Mouse (Mus musculus) kidney, postnatal 0 days (tissue): ENCODE measurements around the gene C130074G19Rik. TPM values are rescaled to one million over a fixed set of nuclear protein-coding genes. Genes with fewer than 3 reads are reported as not detected.

Experiments used
- ATAC-seq: fragments of 200-750 bp; cut with Nextera tagmentation; replicated peaks from 2 replicates; pipeline ENCODE4 v1.8.0; 2017; ENCODE audit warnings: low read depth, moderate number of reproducible peaks, moderate TSS enrichment, moderate library complexity; ENCODE audit not compliant: low FRiP score
- DNase-seq: peaks from one replicate; pipeline ENCODE4 v3.0.0-alpha.2; 2016; ENCODE audit warnings: low spot score
- H3K27ac ChIP-seq: fragments of 300-500 bp; sonication (generic); 2 replicates; pipeline ENCODE4 v1.5.1; 2014; ENCODE audit warnings: mild to moderate bottlenecking
- H3K27me3 ChIP-seq: fragments of 300-500 bp; sonication (generic); 2 replicates; pipeline ENCODE4 v1.6.1; 2014; ENCODE audit warnings: low read length, mixed read lengths; ENCODE audit not compliant: insufficient read depth
- H3K36me3 ChIP-seq: fragments of 300-500 bp; sonication (generic); 2 replicates; pipeline ENCODE4 v1.6.1; 2014; ENCODE audit warnings: low read length, mixed read lengths; ENCODE audit not compliant: insufficient read depth
- H3K4me1 ChIP-seq: fragments of 300-500 bp; sonication (generic); replicated peaks from 2 replicates; pipeline ENCODE4 v1.6.1; 2014; ENCODE audit warnings: antibody characterized with exemption, low read length, mixed read lengths; ENCODE audit not compliant: insufficient read depth
- H3K4me2 ChIP-seq: fragments of 300-500 bp; sonication (generic); 2 replicates; pipeline ENCODE4 v1.6.1; 2014; ENCODE audit warnings: mild to moderate bottlenecking, low read length, moderate library complexity, mixed read lengths
- H3K4me3 ChIP-seq: fragments of 300-500 bp; sonication (generic); replicated peaks from 2 replicates; pipeline ENCODE4 v1.5.1; 2014; ENCODE audit warnings: low read depth, low read length
- H3K9ac ChIP-seq: fragments of 300-500 bp; sonication (generic); 2 replicates; pipeline ENCODE4 v1.6.1; 2014; ENCODE audit warnings: low read depth, low read length
- H3K9me3 ChIP-seq: fragments of 300-500 bp; sonication (generic); replicated peaks from 2 replicates; pipeline ENCODE4 v1.6.1; 2016; ENCODE audit warnings: low read length, inconsistent platforms, mixed read lengths
- CTCF ChIP-seq: IDR thresholded peaks from 2 replicates; pipeline ENCODE4 v1.5.1; 2016; ENCODE audit warnings: antibody characterized with exemption, low read depth, mild to moderate bottlenecking, moderate library complexity
- WGBS: fragments of 180-500 bp; shearing (Covaris S2); extraction: QIAGEN DNeasy Blood & Tissue Kit; methylation state at CpG from one replicate; pipeline ENCODE4 v1.1.7; 2014; 5-methylcytosine and 5-hydroxymethylcytosine counted together
- polyA plus RNA-seq: library from polyadenylated mRNA; unstranded; fragments of >200 nt; fragmentation: Nextera tagmentation; extraction: Ambion mirVana; gene quantifications from 2 replicates; pipeline ENCODE4 v1.2.1, GENCODE M21; 2015

Gene C130074G19Rik
- polyA plus RNA-seq: 7.4 and 7.6 TPM in 2 replicates

GRCm38 (mm10) chr1:184882281-184883268 is at the start of gene C130074G19Rik:
Gene C130074G19Rik, minus strand, starts transcription at chr1:184883218.
- H3K4me1 ChIP-seq: no peaks in the 10 kb centered on the region; the same call in 1 of the 2 replicates
- peak; percentile 94 for ATAC-seq
- peak; percentile 78 for DNase-seq
- peak within 1 kb of the TSS; percentile 73 for H3K9ac ChIP-seq
- peak within 1 kb of the TSS; percentile 61 for H3K4me2 ChIP-seq
- peak within 1 kb of the TSS; percentile 56 for H3K4me3 ChIP-seq
- no peaks in the 10 kb centered on the region for H3K36me3 ChIP-seq
- 4% methylated on average over 72 of the region's 77 CpGs for WGBS
- H3K27ac ChIP-seq: peak within 1 kb of the TSS; percentile 65; the same call in 1 of the 2 replicates
- no peaks in the 10 kb centered on the region for H3K9me3 ChIP-seq
- peak; percentile 81 for TF ChIP-seq CTCF
- peaks cover 5% of the 10 kb centered on the region; the same call in 1 of the 2 replicates for H3K27me3 ChIP-seq

DNA sequence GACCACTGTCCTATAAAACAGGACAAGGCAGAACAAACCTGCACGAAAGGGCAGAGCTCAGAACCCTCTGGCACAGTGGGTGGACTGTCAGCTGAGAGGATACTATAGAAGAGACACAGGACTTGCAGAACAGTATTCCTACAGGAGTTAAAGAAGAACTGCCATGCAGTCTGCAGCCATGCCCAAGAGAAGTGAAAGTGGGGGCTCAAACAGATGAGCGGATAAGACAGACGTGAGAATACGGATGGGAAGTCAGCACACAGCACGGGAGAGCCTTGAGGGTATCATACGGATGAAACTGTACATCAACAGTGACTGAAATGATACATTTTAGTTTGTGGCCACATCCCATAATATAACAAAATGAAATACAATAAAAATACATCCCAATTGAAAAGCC is 48.1 kb upstream of the C130074G19Rik start:
- no peak overlapping the region for H3K27ac ChIP-seq
- ATAC-seq: no peak
- 89% methylated on average over 6 of the region's 6 CpGs for WGBS
- no peak overlapping the region for H3K9ac ChIP-seq
- no peaks in the 10 kb centered on the region for H3K4me1 ChIP-seq
- DNase-seq: no peak
- no peaks in the 10 kb centered on the region for H3K9me3 ChIP-seq
- H3K4me2 ChIP-seq: no peak overlapping the region
- no peak overlapping the region for H3K4me3 ChIP-seq
- TF ChIP-seq CTCF: no peak
- H3K36me3 ChIP-seq: no peaks in the 10 kb centered on the region
- no peaks in the 10 kb centered on the region for H3K27me3 ChIP-seq

DNA sequence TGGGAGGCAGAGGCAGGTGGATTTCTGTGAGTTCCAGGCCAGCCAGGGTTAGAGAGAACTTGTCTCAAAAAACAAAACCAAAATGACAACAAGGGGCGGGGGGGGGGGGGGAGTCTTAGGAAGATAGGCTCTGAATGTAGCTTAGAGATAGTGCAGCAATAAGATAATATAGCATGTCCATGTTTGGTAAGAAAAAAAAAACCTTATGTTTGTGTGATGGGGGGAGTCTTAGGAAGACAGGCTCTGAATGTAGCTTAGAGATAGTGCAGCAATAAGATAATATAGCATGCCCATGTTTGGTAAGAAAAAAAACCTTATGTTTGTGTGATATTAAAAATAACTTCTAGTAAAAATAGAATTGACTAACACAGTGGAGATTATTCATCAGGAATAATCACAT is 45.4 kb upstream of the C130074G19Rik start:
- Histone ChIP-seq H3K9ac (no peak overlapping the region), H3K9me3 (no peaks in the 10 kb centered on the region), H3K4me2 (no peak overlapping the region), H3K36me3 (no peaks in the 10 kb centered on the region), H3K27me3 (no peaks in the 10 kb centered on the region), H3K27ac (no peak overlapping the region), H3K4me3 (no peak overlapping the region), H3K4me1 (no peaks in the 10 kb centered on the region)
- DNase-seq (no peak), ATAC-seq (no peak)
- TF ChIP-seq CTCF: no peak
- 69% methylated on average over 1 of the region's 1 CpGs for WGBS

- TF ChIP-seq CTCF: no peak
- 94% methylated on average over 1 of the region's 1 CpGs for WGBS
- no peak overlapping the region for H3K4me2 ChIP-seq
Measured at GRCm38 (mm10) chr1:184927911-184928310, 44.9 kb upstream of the C130074G19Rik start.

GRCm38 (mm10) chr1:184922824-184923223 is 39.8 kb upstream of the C130074G19Rik start:
- Histone ChIP-seq H3K4me3 (no peak overlapping the region), H3K4me1 (no peaks in the 10 kb centered on the region), H3K36me3 (0 out of 2 replicates have a peak, but pooled peaks cover 3% of the 10 kb centered on the region), H3K9me3 (no peaks in the 10 kb centered on the region), H3K4me2 (no peak overlapping the region), H3K9ac (no peak overlapping the region), H3K27me3 (no peaks in the 10 kb centered on the region), H3K27ac (no peak overlapping the region)
- no peak for ATAC-seq
- DNase-seq: no peak
- no peak for TF ChIP-seq CTCF
- 84% methylated on average over 13 of the region's 13 CpGs for WGBS

More at GRCm38 (mm10) chr1:184927911-184928310, 44.9 kb upstream of the C130074G19Rik start:
- DNase-seq (no peak), ATAC-seq (no peak)
- no peaks in the 10 kb centered on the region for H3K4me1 ChIP-seq
- H3K4me3 ChIP-seq: no peak overlapping the region
- H3K27me3 ChIP-seq: no peaks in the 10 kb centered on the region
- H3K27ac ChIP-seq: no peak overlapping the region
- H3K9me3 ChIP-seq: no peaks in the 10 kb centered on the region
- no peaks in the 10 kb centered on the region for H3K36me3 ChIP-seq
- no peak overlapping the region for H3K9ac ChIP-seq

DNA sequence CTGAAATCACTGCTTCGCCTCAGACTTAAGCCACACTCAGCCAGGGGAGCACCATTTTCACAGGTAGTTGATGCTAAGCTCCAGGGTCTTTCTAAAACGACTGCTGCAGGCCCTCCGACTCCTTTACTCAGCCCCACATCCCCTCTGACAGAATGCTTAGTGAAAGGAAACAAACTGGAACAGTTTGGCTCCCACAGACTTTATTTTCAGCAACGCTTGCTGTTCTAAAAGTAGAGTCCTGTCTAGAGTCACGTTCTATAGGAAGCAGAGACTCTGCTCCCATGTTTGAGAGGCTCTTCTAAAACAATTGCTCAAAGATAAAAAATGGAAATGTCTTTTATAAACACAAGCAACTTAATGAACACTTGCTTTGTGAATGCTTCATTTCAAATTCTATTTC is 37.0 kb upstream of the C130074G19Rik start:
- Histone ChIP-seq H3K4me2 (no peak overlapping the region), H3K4me1 (no peaks in the 10 kb centered on the region), H3K9ac (no peak overlapping the region), H3K9me3 (no peaks in the 10 kb centered on the region), H3K27me3 (no peaks in the 10 kb centered on the region), H3K4me3 (no peak overlapping the region), H3K27ac (no peak overlapping the region), H3K36me3 (0 out of 2 replicates have a peak, but pooled peaks cover 3% of the 10 kb centered on the region)
- TF ChIP-seq CTCF: no peak
- WGBS: 78% methylated on average over 5 of the region's 5 CpGs
- DNase-seq: no peak
- ATAC-seq: no peak
